Mouse (Mus musculus): ENCODE results near the gene Zfand3. TPM values are rescaled to one million over a fixed set of nuclear protein-coding genes. Genes with fewer than 3 reads are reported as not detected.

The Zfand3 gene
- polyA plus RNA-seq, 1 experiment from 2014 or later, result 49.9 TPM

GRCm38 (mm10) chr17:30195591-30196183 is 191.2 kb downstream of the Zfand3 start:
- H3K27ac ChIP-seq (replicated peaks; ENCODE audit: low read depth, low read length), result peak overlapping the region; percentile 76
- ATAC-seq (ENCODE audit: low FRiP score, low TSS enrichment) (no peak), DNase-seq (no peak)
- H3K27me3 ChIP-seq (ENCODE audit: control insufficient read depth, insufficient read depth, low read length), result no peaks in the 10 kb centered on the region
- H3K4me1 ChIP-seq (ENCODE audit: control insufficient read depth, insufficient read depth, low read length), result peaks cover 82% of the 10 kb centered on the region
- H3K36me3 ChIP-seq (ENCODE audit: control insufficient read depth, insufficient read depth, low read length), result peaks cover 6% of the 10 kb centered on the region; the same call in 1 of the 2 replicates
- no peak overlapping the region for H3K4me2 ChIP-seq (ENCODE audit: low read length)
- 86% methylated on average over 21 of the region's 21 CpGs for WGBS
- no peak overlapping the region for H3K4me3 ChIP-seq (replicated peaks; ENCODE audit: low read depth, low read length)
- no peaks in the 10 kb centered on the region for H3K9me3 ChIP-seq (ENCODE audit: control insufficient read depth, low read length)
- H3K9ac ChIP-seq (replicated peaks; ENCODE audit: low read length), result no peak overlapping the region

DNA sequence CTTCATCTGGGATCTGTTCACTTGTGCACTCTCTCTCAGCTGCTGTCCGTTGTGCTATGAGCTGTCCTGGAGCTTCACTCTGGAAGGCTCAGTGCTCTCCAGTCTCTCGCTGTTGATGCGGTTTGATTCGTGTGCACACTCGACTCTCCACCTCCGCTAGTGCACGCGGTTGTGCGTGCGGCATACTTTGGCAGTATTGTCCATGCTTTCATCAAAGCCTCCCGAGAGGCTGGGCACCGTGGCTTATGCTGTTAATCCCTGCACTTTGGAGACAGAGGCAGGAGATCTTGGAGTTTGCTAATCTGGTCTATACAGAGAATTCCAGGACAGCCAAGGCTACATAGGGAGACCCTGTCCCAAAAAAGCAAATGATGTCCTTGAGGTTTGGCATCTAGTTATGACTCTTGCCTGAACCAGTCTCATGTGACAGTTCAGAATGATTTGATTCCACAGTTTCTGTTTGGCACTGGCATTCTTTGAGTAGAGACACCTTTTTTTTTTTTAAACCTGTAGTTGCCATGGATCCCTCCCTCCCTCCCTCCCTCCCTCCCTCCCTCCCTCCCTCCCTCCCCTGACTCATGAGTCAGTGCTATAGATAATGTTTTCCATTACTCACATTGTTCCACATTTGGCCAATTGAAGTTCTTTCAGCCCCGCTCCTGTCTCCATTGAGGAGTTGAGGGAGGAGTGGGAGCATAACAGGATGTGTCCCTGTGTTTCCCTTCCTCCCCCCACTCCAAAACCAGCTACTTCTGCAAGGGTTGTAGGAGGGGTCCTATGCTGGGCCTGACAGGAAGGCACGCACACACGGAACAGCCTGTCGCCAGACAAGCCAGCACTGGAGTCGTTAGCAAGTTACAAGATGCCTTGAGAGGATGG is 192.1 kb downstream of the Zfand3 start:
- ATAC-seq (ENCODE audit: low FRiP score, low TSS enrichment) (no peak), DNase-seq (peak; percentile 52)
- peak overlapping the region; percentile 76 for H3K27ac ChIP-seq (replicated peaks; ENCODE audit: low read depth, low read length)

GRCm38 (mm10) chr17:30197280-30198030 is 192.9 kb downstream of the Zfand3 start:
- 75% methylated on average over 12 of the region's 12 CpGs for WGBS
- H3K36me3 ChIP-seq (ENCODE audit: control insufficient read depth, insufficient read depth, low read length), result peaks cover 5% of the 10 kb centered on the region; the same call in 1 of the 2 replicates
- no peaks in the 10 kb centered on the region for H3K9me3 ChIP-seq (ENCODE audit: control insufficient read depth, low read length)
- DNase-seq (no peak), ATAC-seq (ENCODE audit: low FRiP score, low TSS enrichment) (no peak)
- no peak overlapping the region for H3K4me2 ChIP-seq (ENCODE audit: low read length)
- peaks cover 81% of the 10 kb centered on the region for H3K4me1 ChIP-seq (ENCODE audit: control insufficient read depth, insufficient read depth, low read length)
- peak overlapping the region; percentile 57; the same call in 1 of the 2 replicates for H3K27ac ChIP-seq (replicated peaks; ENCODE audit: low read depth, low read length)
- H3K4me3 ChIP-seq (replicated peaks; ENCODE audit: low read depth, low read length), result no peak overlapping the region
- H3K27me3 ChIP-seq (ENCODE audit: control insufficient read depth, insufficient read depth, low read length), result no peaks in the 10 kb centered on the region
- H3K9ac ChIP-seq (replicated peaks; ENCODE audit: low read length), result no peak overlapping the region

More for the DNA sequence above, 192.1 kb downstream of the Zfand3 start:
- Histone ChIP-seq H3K4me1 (ENCODE audit: control insufficient read depth, insufficient read depth, low read length) (peaks cover 84% of the 10 kb centered on the region), H3K36me3 (ENCODE audit: control insufficient read depth, insufficient read depth, low read length) (peaks cover 6% of the 10 kb centered on the region; the same call in 1 of the 2 replicates), H3K9ac (replicated peaks; ENCODE audit: low read length) (no peak overlapping the region), H3K9me3 (ENCODE audit: control insufficient read depth, low read length) (no peaks in the 10 kb centered on the region), H3K4me2 (ENCODE audit: low read length) (no peak overlapping the region), H3K27me3 (ENCODE audit: control insufficient read depth, insufficient read depth, low read length) (no peaks in the 10 kb centered on the region), H3K4me3 (replicated peaks; ENCODE audit: low read depth, low read length) (no peak overlapping the region)
- WGBS, result 43% methylated on average over 17 of the region's 17 CpGs

GRCm38 (mm10) chr17:30198422-30198821 is 193.9 kb downstream of the Zfand3 start:
- Histone ChIP-seq H3K27ac (replicated peaks; ENCODE audit: low read depth, low read length) (no peak overlapping the region), H3K4me3 (replicated peaks; ENCODE audit: low read depth, low read length) (no peak overlapping the region), H3K4me2 (ENCODE audit: low read length) (no peak overlapping the region), H3K36me3 (ENCODE audit: control insufficient read depth, insufficient read depth, low read length) (no peaks in the 10 kb centered on the region), H3K27me3 (ENCODE audit: control insufficient read depth, insufficient read depth, low read length) (no peaks in the 10 kb centered on the region), H3K9ac (replicated peaks; ENCODE audit: low read length) (no peak overlapping the region), H3K9me3 (ENCODE audit: control insufficient read depth, low read length) (no peaks in the 10 kb centered on the region), H3K4me1 (ENCODE audit: control insufficient read depth, insufficient read depth, low read length) (peaks cover 81% of the 10 kb centered on the region)
- DNase-seq, result no peak
- 80% methylated on average over 10 of the region's 10 CpGs for WGBS
- no peak for ATAC-seq (ENCODE audit: low FRiP score, low TSS enrichment)

DNA sequence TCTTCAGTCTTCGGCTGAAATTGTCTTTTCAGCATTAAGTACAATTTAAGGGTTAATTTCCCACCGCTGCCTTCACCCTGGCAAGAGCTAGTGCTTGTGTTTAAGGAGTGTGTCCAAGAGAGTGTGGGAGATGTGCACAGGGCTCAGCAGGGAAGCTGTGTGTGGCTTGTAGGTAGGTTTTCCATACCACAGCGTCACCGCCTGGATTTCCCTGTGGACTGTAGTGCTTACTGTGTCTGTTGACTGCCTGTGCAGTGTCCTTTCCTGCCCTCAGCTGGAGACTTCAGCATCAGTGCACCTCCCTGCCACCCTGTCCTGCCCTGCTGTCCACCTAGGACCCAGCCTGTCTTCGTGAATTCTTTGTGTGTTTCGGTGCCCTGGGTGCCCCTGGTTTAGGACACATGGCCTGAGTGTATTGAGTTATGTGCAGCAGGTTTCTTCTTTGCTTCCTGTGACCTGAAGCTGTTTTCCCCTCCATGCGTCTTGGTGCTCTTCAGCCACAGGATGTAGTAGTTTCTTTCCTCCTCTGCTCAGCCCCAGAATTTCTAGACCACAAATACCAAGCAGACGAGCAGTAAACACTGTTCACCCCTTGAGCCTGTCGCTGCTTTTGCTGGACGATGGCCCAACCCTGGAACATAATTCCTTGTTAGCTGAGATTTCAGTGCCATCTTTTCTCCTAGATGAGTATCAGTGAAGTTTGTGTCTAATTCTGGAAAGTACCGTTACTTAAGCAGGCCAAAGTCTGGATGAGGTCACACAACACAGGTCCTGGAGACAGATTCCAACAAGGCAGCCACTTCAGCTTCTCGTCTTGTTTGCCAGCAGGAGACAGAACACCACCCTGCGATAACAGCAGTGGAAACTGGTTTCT is 195.1 kb downstream of the Zfand3 start:
- H3K4me3 ChIP-seq (replicated peaks; ENCODE audit: low read depth, low read length), result no peak overlapping the region
- H3K27me3 ChIP-seq (ENCODE audit: control insufficient read depth, insufficient read depth, low read length), result no peaks in the 10 kb centered on the region
- H3K36me3 ChIP-seq (ENCODE audit: control insufficient read depth, insufficient read depth, low read length), result no peaks in the 10 kb centered on the region
- H3K9ac ChIP-seq (replicated peaks; ENCODE audit: low read length), result no peak overlapping the region
- ATAC-seq (ENCODE audit: low FRiP score, low TSS enrichment) (no peak), DNase-seq (no peak)
- no peak overlapping the region for H3K4me2 ChIP-seq (ENCODE audit: low read length)
- WGBS, result 80% methylated on average over 13 of the region's 13 CpGs
- no peaks in the 10 kb centered on the region for H3K9me3 ChIP-seq (ENCODE audit: control insufficient read depth, low read length)
- peak overlapping the region; percentile 1; the same call in 1 of the 2 replicates for H3K27ac ChIP-seq (replicated peaks; ENCODE audit: low read depth, low read length)
- peaks cover 81% of the 10 kb centered on the region for H3K4me1 ChIP-seq (ENCODE audit: control insufficient read depth, insufficient read depth, low read length)

DNA sequence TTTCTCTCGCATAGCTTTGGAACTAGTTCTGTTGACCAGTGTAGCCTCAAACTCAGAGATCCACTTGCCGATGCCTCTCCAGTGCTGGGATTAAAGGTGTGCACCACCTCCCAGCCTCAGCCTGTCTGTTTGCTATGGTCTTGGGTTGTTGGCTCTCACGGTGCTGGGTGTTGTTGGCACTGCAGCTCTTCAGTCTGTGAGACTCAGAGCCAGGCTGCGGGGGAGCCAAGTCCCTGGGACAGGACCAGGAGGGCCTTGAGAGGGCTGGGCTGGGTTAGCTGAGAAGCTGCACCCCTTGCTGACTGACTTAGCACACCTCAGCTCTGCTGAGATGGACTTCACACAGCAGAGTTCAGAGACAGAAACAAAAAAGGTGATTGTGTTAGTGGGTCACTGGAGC is 195.8 kb downstream of the Zfand3 start:
- Histone ChIP-seq H3K9me3 (ENCODE audit: control insufficient read depth, low read length) (no peaks in the 10 kb centered on the region), H3K27ac (replicated peaks; ENCODE audit: low read depth, low read length) (peak overlapping the region; percentile 1; the same call in 1 of the 2 replicates), H3K4me3 (replicated peaks; ENCODE audit: low read depth, low read length) (no peak overlapping the region), H3K27me3 (ENCODE audit: control insufficient read depth, insufficient read depth, low read length) (no peaks in the 10 kb centered on the region), H3K9ac (replicated peaks; ENCODE audit: low read length) (no peak overlapping the region), H3K4me2 (ENCODE audit: low read length) (no peak overlapping the region), H3K4me1 (ENCODE audit: control insufficient read depth, insufficient read depth, low read length) (peaks cover 78% of the 10 kb centered on the region), H3K36me3 (ENCODE audit: control insufficient read depth, insufficient read depth, low read length) (no peaks in the 10 kb centered on the region)
- no peak for DNase-seq
- ATAC-seq (ENCODE audit: low FRiP score, low TSS enrichment), result no peak
- 88% methylated on average over 4 of the region's 4 CpGs for WGBS

DNA sequence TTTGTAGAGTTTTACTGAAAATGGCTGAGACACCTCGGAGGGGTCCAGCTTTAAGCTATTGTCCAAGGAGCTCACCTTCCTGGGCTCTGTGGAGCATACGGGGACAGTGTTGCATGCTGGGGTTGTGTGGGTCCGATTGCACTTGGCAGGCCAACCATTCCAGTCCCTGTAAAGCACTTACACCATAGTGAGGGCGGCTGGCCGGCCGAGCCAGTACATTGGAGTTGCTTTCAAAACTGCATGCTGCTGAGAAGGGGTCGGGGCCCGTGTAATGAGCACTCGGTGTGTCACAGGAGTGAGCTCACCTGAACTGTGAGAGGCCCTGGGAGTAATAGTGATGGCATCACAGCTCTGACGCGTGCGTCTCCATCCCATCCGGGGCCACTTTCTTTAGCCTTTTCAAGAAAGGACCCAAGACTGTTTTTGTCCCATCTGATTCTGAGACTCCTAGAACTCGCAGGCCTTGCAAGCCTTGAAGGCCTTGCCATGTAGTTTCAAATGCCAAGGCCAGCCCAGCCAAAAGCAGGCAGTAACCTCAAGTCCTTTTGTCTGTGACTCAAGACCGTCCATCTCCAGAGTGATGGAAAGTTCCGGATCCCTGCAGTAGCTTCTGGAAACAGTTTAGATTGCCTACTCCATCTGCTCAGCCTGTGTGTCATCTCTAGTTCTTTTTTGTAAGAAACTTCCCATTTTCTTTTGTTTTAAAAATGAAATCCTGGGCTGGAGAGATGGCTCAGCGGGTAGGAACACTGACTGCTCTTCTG is 200.7 kb downstream of the Zfand3 start:
- peaks cover 52% of the 10 kb centered on the region for H3K4me1 ChIP-seq (ENCODE audit: control insufficient read depth, insufficient read depth, low read length)
- WGBS, result 95% methylated on average over 17 of the region's 17 CpGs
- H3K9ac ChIP-seq (replicated peaks; ENCODE audit: low read length), result no peak overlapping the region
- ATAC-seq (ENCODE audit: low FRiP score, low TSS enrichment) (no peak), DNase-seq (no peak)
- no peak overlapping the region for H3K4me3 ChIP-seq (replicated peaks; ENCODE audit: low read depth, low read length)
- no peak overlapping the region; the same call in 1 of the 2 replicates for H3K27ac ChIP-seq (replicated peaks; ENCODE audit: low read depth, low read length)
- no peak overlapping the region for H3K4me2 ChIP-seq (ENCODE audit: low read length)
- H3K36me3 ChIP-seq (ENCODE audit: control insufficient read depth, insufficient read depth, low read length), result peaks cover 20% of the 10 kb centered on the region
- no peaks in the 10 kb centered on the region for H3K9me3 ChIP-seq (ENCODE audit: control insufficient read depth, low read length)
- no peaks in the 10 kb centered on the region for H3K27me3 ChIP-seq (ENCODE audit: control insufficient read depth, insufficient read depth, low read length)

Measured in midbrain, embryonic 14.5 days (tissue).